27 mouse cellular contexts compared by ENCODE assay signal in genomic region chr4:155606825-155607224, GRCm38 (mm10). TPM values are rescaled to one million over a fixed set of nuclear protein-coding genes. Genes with fewer than 3 reads are reported as not detected.
DNase-seq lines count a peak whose midpoint lies in the region; ATAC-seq and TF ChIP-seq lines count a peak whose summit lies in the region.
"Had no signal": no experiment of that assay in that cellular context is flagged by ENCODE, and none has a peak within 500 bp of the region (broad histone marks: within the 10 kb centered on the region; RNA-seq: fewer than 3 reads in every experiment).

No protein-coding gene starts in this region.

- TF ChIP-seq CTCF in kidney, postnatal 0 days (IDR thresholded peaks at IDR 0.05; ENCODE audit: low read depth) = no peak

- H3K27ac ChIP-seq in kidney, embryonic 15.5 days = no peak overlapping the region
- no peak overlapping the region for H3K27ac ChIP-seq in kidney, postnatal 0 days
- H3K27ac ChIP-seq: embryonic facial prominence, embryonic 10.5 days; embryonic facial prominence, embryonic 12.5 days; forebrain, embryonic 13.5 days; forebrain, embryonic 15.5 days had no signal

- H3K9ac ChIP-seq in kidney, embryonic 15.5 days = no peak overlapping the region
- no peak overlapping the region for H3K9ac ChIP-seq in kidney, postnatal 0 days (ENCODE audit: low read depth, low read length)
- H3K9ac ChIP-seq: embryonic facial prominence, embryonic 12.5 days; forebrain, embryonic 13.5 days; forebrain, embryonic 15.5 days had no signal

- no peak overlapping the region for H3K4me3 ChIP-seq in kidney, embryonic 15.5 days (replicated peaks)
- H3K4me3 ChIP-seq in kidney, postnatal 0 days (replicated peaks; ENCODE audit: low read depth, low read length) = no peak overlapping the region
- H3K4me3 ChIP-seq: embryonic facial prominence, embryonic 10.5 days; embryonic facial prominence, embryonic 12.5 days; forebrain, embryonic 13.5 days; forebrain, embryonic 15.5 days had no signal

- 39% methylated on average over 2 of the region's 2 CpGs for WGBS in kidney, embryonic 15.5 days
- WGBS in kidney, postnatal 0 days = 28% methylated on average over 2 of the region's 2 CpGs

- peaks cover 57% of the 10 kb centered on the region for H3K36me3 ChIP-seq in kidney, embryonic 15.5 days
- H3K36me3 ChIP-seq in kidney, postnatal 0 days (ENCODE audit: insufficient read depth, low read length) = peaks cover 15% of the 10 kb centered on the region; the same call in 1 of the 2 replicates

- intact Hi-C loops in heart, postnatal 25 days (cut with DNase I) = no loop called here

- H3K4me1 ChIP-seq in kidney, embryonic 15.5 days = peaks cover 9% of the 10 kb centered on the region
- H3K4me1 ChIP-seq in kidney, postnatal 0 days (replicated peaks; ENCODE audit: insufficient read depth, low read length) = no peaks in the 10 kb centered on the region

- no peaks in the 10 kb centered on the region for H3K27me3 ChIP-seq in kidney, embryonic 15.5 days
- no peaks in the 10 kb centered on the region for H3K27me3 ChIP-seq in kidney, postnatal 0 days (ENCODE audit: insufficient read depth, low read length)
- H3K27me3 ChIP-seq: CH12.LX; embryonic facial prominence, embryonic 12.5 days; forebrain, embryonic 13.5 days; forebrain, embryonic 15.5 days; Patski had no signal

- peak; percentile 38; the same call in 1 of the 2 replicates for ATAC-seq in kidney, embryonic 15.5 days (replicated peaks; ENCODE audit: low FRiP score)
- ATAC-seq in kidney, postnatal 0 days (replicated peaks; ENCODE audit: low FRiP score, low read depth) = peak; percentile 44; the same call in 1 of the 2 replicates
- ATAC-seq: activated CD4-positive, CD25-positive, alpha-beta regulatory T cell, adult 4 months; CD4-positive, CD25-positive, alpha-beta regulatory T cell, adult 4 months; forebrain, embryonic 13.5 days; forebrain, embryonic 15.5 days; Patski had no signal

- peak; percentile 21 for DNase-seq in heart, adult 11 months
- DNase-seq in heart, postnatal 25 days (ENCODE audit: low spot score) = no peak
- no peak for DNase-seq in kidney, postnatal 4 days
- peak; percentile 67 for DNase-seq in kidney, postnatal 0 days (ENCODE audit: low spot score)
- no peak for DNase-seq in kidney, adult 8-10 months
- DNase-seq: adrenal gland, adult 8-10 months; adrenal gland, postnatal 14 days; adrenal gland, postnatal 36 days; B cell, adult 2 months; cerebellum, adult 11-12 months; cerebellum, adult 2 months; cerebellum, adult 9-10 months; cerebellum, postnatal 25 days had no signal

- H3K4me2 ChIP-seq in kidney, embryonic 15.5 days = no peak overlapping the region
- no peak overlapping the region for H3K4me2 ChIP-seq in kidney, postnatal 0 days (ENCODE audit: low read length)
- H3K4me2 ChIP-seq: embryonic facial prominence, embryonic 12.5 days; forebrain, embryonic 13.5 days; forebrain, embryonic 15.5 days had no signal

- H3K9me3 ChIP-seq in kidney, embryonic 15.5 days (replicated peaks) = no peaks in the 10 kb centered on the region
- no peaks in the 10 kb centered on the region for H3K9me3 ChIP-seq in kidney, postnatal 0 days (replicated peaks; ENCODE audit: low read length)
- H3K9me3 ChIP-seq: embryonic facial prominence, embryonic 10.5 days; embryonic facial prominence, embryonic 12.5 days; forebrain, embryonic 13.5 days; forebrain, embryonic 15.5 days; G1E had no signal

RNA-seq across cellular contexts. Expression of gene Slc35e2, which starts 5.6 kb away (rescaled TPM):
- 1 to 10 TPM; 7.8 to 7.9 TPM for total RNA-seq in heart, postnatal 25 days (2021)
- polyA plus RNA-seq in kidney, embryonic 15.5 days (2015; fragmentation: Nextera tagmentation; extraction: Ambion mirVana) = 9.6 and 10.4 TPM in 2 replicates
- polyA plus RNA-seq in kidney, postnatal 0 days (2015; fragmentation: Nextera tagmentation; extraction: Ambion mirVana) = 6.4 and 6.6 TPM in 2 replicates

RNA-seq across cellular contexts. Expression of gene Cdk11b, which starts 17.8 kb away (rescaled TPM):
- 10 to 100 TPM; 29.2 to 30.3 TPM for total RNA-seq in heart, postnatal 25 days (2021)
- 63.4 and 64.8 TPM in 2 replicates for polyA plus RNA-seq in kidney, embryonic 15.5 days (2015; fragmentation: Nextera tagmentation; extraction: Ambion mirVana)
- 60.0 and 65.4 TPM in 2 replicates for polyA plus RNA-seq in kidney, postnatal 0 days (2015; fragmentation: Nextera tagmentation; extraction: Ambion mirVana)

RNA-seq across cellular contexts. Expression of gene Gm10563, which starts 38.4 kb away (rescaled TPM):
- not detected for total RNA-seq in heart, postnatal 25 days (2021)
- polyA plus RNA-seq in kidney, embryonic 15.5 days (2015; fragmentation: Nextera tagmentation; extraction: Ambion mirVana) = not detected in 2 replicates
- not detected in 2 replicates for polyA plus RNA-seq in kidney, postnatal 0 days (2015; fragmentation: Nextera tagmentation; extraction: Ambion mirVana)
- total RNA-seq: adrenal gland, adult 18-20 months; adrenal gland, adult 8-10 months; adrenal gland, postnatal 14 days; adrenal gland, postnatal 36 days; CH12.LX; G1E had no signal
- polyA plus RNA-seq: activated CD4-positive, CD25-positive, alpha-beta regulatory T cell, adult 4 months; CD4-positive, CD25-positive, alpha-beta regulatory T cell, adult 4 months; cerebellum, adult 2 months; cortical plate, adult 2 months; embryonic facial prominence, embryonic 10.5 days; embryonic facial prominence, embryonic 12.5 days; embryonic facial prominence, embryonic 14.5 days; forebrain, embryonic 11.5 days; forebrain, embryonic 13.5 days; forebrain, embryonic 15.5 days; G1E; Patski had no signal

RNA-seq across cellular contexts. Expression of gene Nadk, which starts 44.6 kb away (rescaled TPM):
- 10 to 100 TPM; 36.6 to 37.3 TPM for total RNA-seq in heart, postnatal 25 days (2021)
- polyA plus RNA-seq in kidney, embryonic 15.5 days (2015; fragmentation: Nextera tagmentation; extraction: Ambion mirVana) = 89.0 and 93.6 TPM in 2 replicates
- 76.8 and 83.0 TPM in 2 replicates for polyA plus RNA-seq in kidney, postnatal 0 days (2015; fragmentation: Nextera tagmentation; extraction: Ambion mirVana)

RNA-seq across cellular contexts. Expression of gene Mmp23, which starts 46.4 kb away (rescaled TPM):
- 1 to 10 TPM; 8.5 to 8.6 TPM for total RNA-seq in heart, postnatal 25 days (2021)
- 51.7 and 68.7 TPM in 2 replicates for polyA plus RNA-seq in kidney, embryonic 15.5 days (2015; fragmentation: Nextera tagmentation; extraction: Ambion mirVana)
- polyA plus RNA-seq in kidney, postnatal 0 days (2015; fragmentation: Nextera tagmentation; extraction: Ambion mirVana) = 77.2 and 80.3 TPM in 2 replicates
- polyA plus RNA-seq: activated CD4-positive, CD25-positive, alpha-beta regulatory T cell, adult 4 months; CD4-positive, CD25-positive, alpha-beta regulatory T cell, adult 4 months had no signal

Comparison
In these comparisons a context has a peak if more than half of its experiments do, and no peak if none do; other contexts are left out.
1. DNase-seq: peak in heart, adult 11 months (single experiment) and kidney, postnatal 0 days (single experiment); none in heart, postnatal 25 days (single experiment), kidney, postnatal 4 days (0 of 2) and kidney, adult 8-10 months (0 of 2).